Mouse (Mus musculus): Measurements from ENCODE around the gene Boc. TPM values are rescaled to one million over a fixed set of nuclear protein-coding genes. Genes with fewer than 3 reads are reported as not detected.

Boc gene
- polyA plus RNA-seq, 1 experiment from 2014 or later, result 67.7 TPM

- WGBS, result 92% methylated on average over 10 of the region's 10 CpGs
Measured at GRCm38 (mm10) chr16:44501783-44502182, 56.9 kb downstream of the Boc start.

DNA sequence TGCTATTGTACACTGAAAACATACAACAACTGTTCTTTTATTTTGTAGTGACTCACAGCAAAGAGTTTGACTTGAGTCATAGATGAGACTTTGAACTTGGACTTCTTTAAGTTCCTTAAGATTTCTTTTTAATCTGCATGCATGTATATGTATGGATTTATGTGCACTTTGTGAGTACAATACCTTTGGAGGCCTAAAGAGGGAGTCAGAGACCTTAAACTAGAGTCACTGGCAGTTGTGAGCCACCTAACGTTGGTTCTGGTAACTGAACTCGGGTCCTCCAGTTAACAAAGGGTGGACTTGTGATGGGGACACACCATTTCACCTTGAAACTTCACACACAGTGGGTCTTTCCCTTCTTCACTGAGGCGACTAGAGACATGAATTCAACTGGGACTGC, 60.2 kb downstream of the Boc start:
- Histone ChIP-seq H3K36me3 (peaks cover 90% of the 10 kb centered on the region), H3K9ac (replicated peaks) (no peak overlapping the region), H3K4me3 (no peak overlapping the region), H3K4me1 (peaks cover 21% of the 10 kb centered on the region), H3K4me2 (replicated peaks) (no peak overlapping the region), H3K27ac (replicated peaks) (no peak overlapping the region), H3K27me3 (no peaks in the 10 kb centered on the region), H3K9me3 (no peaks in the 10 kb centered on the region)
- no peak for ATAC-seq (ENCODE audit: low FRiP score, low read depth)
- 93% methylated on average over 3 of the region's 3 CpGs for WGBS

More at GRCm38 (mm10) chr16:44501783-44502182, 56.9 kb downstream of the Boc start:
- no peak overlapping the region for H3K4me2 ChIP-seq (replicated peaks)
- H3K4me1 ChIP-seq, result no peaks in the 10 kb centered on the region
- no peak overlapping the region for H3K4me3 ChIP-seq
- ATAC-seq (ENCODE audit: low FRiP score, low read depth), result no peak
- H3K27me3 ChIP-seq, result no peaks in the 10 kb centered on the region
- no peaks in the 10 kb centered on the region for H3K9me3 ChIP-seq
- H3K36me3 ChIP-seq, result peaks cover 96% of the 10 kb centered on the region
- 0 out of 2 replicates have a peak overlapping the region, but pooled peaks have one; percentile 20 for H3K27ac ChIP-seq (replicated peaks)
- H3K9ac ChIP-seq (replicated peaks), result no peak overlapping the region

- Histone ChIP-seq H3K27me3 (no peaks in the 10 kb centered on the region), H3K9me3 (no peaks in the 10 kb centered on the region), H3K4me1 (peaks cover 26% of the 10 kb centered on the region), H3K4me3 (no peak overlapping the region), H3K4me2 (replicated peaks) (no peak overlapping the region), H3K9ac (replicated peaks) (no peak overlapping the region), H3K27ac (replicated peaks) (no peak overlapping the region), H3K36me3 (peaks cover 92% of the 10 kb centered on the region)
- 89% methylated on average over 15 of the region's 15 CpGs for WGBS
- no peak for ATAC-seq (ENCODE audit: low FRiP score, low read depth)
Measured at GRCm38 (mm10) chr16:44496971-44497464, 61.7 kb downstream of the Boc start.

DNA sequence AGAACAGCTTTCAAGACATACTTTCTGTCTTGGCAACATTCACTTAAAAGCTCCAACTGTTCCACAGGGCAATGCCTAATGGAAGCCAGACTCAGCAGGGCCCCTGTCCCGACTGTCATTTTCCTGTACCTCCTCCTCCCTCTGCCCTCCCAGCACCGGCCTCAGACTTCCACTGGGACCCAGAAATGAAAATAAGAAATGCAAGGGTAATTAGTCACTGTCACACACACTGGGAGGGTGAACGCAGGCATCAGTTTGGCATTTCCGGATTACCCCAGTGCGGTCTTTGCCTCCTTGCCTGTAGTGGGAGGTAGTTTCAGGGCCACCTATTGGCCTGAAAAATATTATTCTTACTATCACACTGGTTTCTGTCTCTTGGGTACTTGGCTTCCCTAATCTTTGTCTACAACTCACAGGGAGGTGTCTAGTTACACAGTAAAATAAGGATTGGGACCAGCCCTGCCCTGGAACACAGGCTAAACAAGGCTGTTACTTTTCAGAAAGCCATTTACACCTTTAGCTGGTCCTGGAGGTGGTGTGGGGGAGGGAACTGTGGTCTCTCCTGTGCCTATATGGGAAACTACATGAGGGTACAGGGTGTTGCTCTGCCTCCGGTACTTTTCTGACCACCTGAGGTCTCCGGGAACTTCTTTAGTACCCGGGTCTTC, 64.1 kb downstream of the Boc start:
- no peaks in the 10 kb centered on the region for H3K27me3 ChIP-seq
- H3K4me2 ChIP-seq (replicated peaks), result no peak overlapping the region
- no peak overlapping the region for H3K4me3 ChIP-seq
- peak overlapping the region; percentile 46 for H3K27ac ChIP-seq (replicated peaks)
- peaks cover 92% of the 10 kb centered on the region for H3K36me3 ChIP-seq
- ATAC-seq (ENCODE audit: low FRiP score, low read depth), result no peak
- H3K9me3 ChIP-seq, result no peaks in the 10 kb centered on the region
- no peak overlapping the region for H3K9ac ChIP-seq (replicated peaks)
- H3K4me1 ChIP-seq, result peaks cover 26% of the 10 kb centered on the region
- 58% methylated on average over 8 of the region's 8 CpGs for WGBS

- peak overlapping the region; percentile 46 for H3K27ac ChIP-seq (replicated peaks)
- no peak for ATAC-seq (ENCODE audit: low FRiP score, low read depth)
- H3K4me3 ChIP-seq, result no peak overlapping the region
- H3K27me3 ChIP-seq, result no peaks in the 10 kb centered on the region
- H3K9ac ChIP-seq (replicated peaks), result no peak overlapping the region
- no peak overlapping the region for H3K4me2 ChIP-seq (replicated peaks)
- H3K9me3 ChIP-seq, result no peaks in the 10 kb centered on the region
- H3K4me1 ChIP-seq, result peaks cover 26% of the 10 kb centered on the region
- peaks cover 92% of the 10 kb centered on the region for H3K36me3 ChIP-seq
- whole genome bisulfite sequencing, result 20% methylated on average over 6 of the region's 6 CpGs
Measured at GRCm38 (mm10) chr16:44493868-44494267, 64.8 kb downstream of the Boc start.

GRCm38 (mm10) chr16:44492706-44493105, 66.0 kb downstream of the Boc start:
- H3K36me3 ChIP-seq, result peaks cover 91% of the 10 kb centered on the region
- H3K27ac ChIP-seq (replicated peaks), result no peak overlapping the region

GRCm38 (mm10) chr16:44492151-44492550, 66.5 kb downstream of the Boc start:
- H3K9me3 ChIP-seq, result no peaks in the 10 kb centered on the region
- WGBS, result 97% methylated on average over 6 of the region's 6 CpGs
- H3K9ac ChIP-seq (replicated peaks), result no peak overlapping the region
- peaks cover 91% of the 10 kb centered on the region for H3K36me3 ChIP-seq
- H3K27me3 ChIP-seq, result no peaks in the 10 kb centered on the region
- no peak overlapping the region for H3K4me2 ChIP-seq (replicated peaks)
- no peak overlapping the region for H3K27ac ChIP-seq (replicated peaks)
- ATAC-seq (ENCODE audit: low FRiP score, low read depth), result no peak
- H3K4me3 ChIP-seq, result no peak overlapping the region
- H3K4me1 ChIP-seq, result peaks cover 31% of the 10 kb centered on the region

More at GRCm38 (mm10) chr16:44492706-44493105, 66.0 kb downstream of the Boc start:
- Histone ChIP-seq H3K4me2 (replicated peaks) (no peak overlapping the region), H3K4me1 (peaks cover 26% of the 10 kb centered on the region), H3K4me3 (no peak overlapping the region), H3K9ac (replicated peaks) (no peak overlapping the region), H3K9me3 (no peaks in the 10 kb centered on the region), H3K27me3 (no peaks in the 10 kb centered on the region)
- 88% methylated on average over 9 of the region's 9 CpGs for WGBS
- ATAC-seq (ENCODE audit: low FRiP score, low read depth), result no peak

DNA sequence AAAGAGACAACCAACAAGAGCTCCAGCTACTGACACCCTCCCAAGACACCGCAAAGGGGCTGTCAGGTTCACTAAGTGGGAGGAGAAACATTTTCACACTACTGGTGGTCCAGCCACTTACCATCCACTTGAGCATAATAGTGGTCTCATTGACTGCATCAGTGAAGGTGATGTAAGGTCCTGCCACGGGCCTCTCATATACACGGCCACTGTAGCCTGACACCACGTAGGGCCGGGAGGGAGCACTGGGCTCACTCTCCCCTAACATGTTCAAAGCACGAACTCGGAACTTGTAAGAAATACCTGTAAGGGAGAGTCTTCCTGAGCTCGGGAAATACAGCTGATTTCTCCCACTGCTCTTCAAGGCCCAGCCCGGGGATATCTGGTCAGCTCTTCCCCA, 67.6 kb downstream of the Boc start:
- Histone ChIP-seq H3K4me3 (no peak overlapping the region), H3K9ac (replicated peaks) (no peak overlapping the region), H3K27ac (replicated peaks) (no peak overlapping the region), H3K27me3 (no peaks in the 10 kb centered on the region), H3K9me3 (no peaks in the 10 kb centered on the region), H3K4me1 (peaks cover 40% of the 10 kb centered on the region), H3K4me2 (replicated peaks) (no peak overlapping the region), H3K36me3 (peaks cover 91% of the 10 kb centered on the region)
- 89% methylated on average over 9 of the region's 9 CpGs for whole genome bisulfite sequencing
- ATAC-seq (ENCODE audit: low FRiP score, low read depth), result no peak

DNA sequence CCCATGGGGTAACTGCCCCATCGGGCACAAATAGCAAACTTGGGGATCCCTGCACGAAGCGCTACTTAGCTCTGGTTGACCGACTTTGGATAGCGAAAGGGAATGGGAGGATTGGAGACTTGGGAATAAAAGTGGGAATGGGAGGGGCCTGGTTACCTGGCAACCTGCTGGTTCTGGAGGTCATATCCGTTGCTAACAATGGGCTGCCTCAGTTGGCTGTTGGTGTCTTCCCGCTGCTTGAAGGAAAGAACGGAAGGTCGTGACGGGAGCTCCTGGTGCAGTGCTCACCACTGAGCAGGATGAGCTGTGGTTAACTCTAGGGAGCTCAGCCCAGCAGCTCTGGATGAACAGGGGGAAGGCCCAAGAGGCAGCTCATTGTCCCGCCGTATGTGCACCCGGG, 71.5 kb downstream of the Boc start:
- 71% methylated on average over 13 of the region's 13 CpGs for WGBS
- ATAC-seq (ENCODE audit: low FRiP score, low read depth), result no peak
- Histone ChIP-seq H3K4me1 (peaks cover 17% of the 10 kb centered on the region), H3K4me3 (no peak overlapping the region), H3K9ac (replicated peaks) (no peak overlapping the region), H3K9me3 (no peaks in the 10 kb centered on the region), H3K27ac (replicated peaks) (peak overlapping the region; percentile 58), H3K27me3 (no peaks in the 10 kb centered on the region), H3K4me2 (replicated peaks) (no peak overlapping the region), H3K36me3 (peaks cover 87% of the 10 kb centered on the region)

GRCm38 (mm10) chr16:44486612-44487011, 72.1 kb downstream of the Boc start:
- H3K27me3 ChIP-seq, result no peaks in the 10 kb centered on the region
- H3K27ac ChIP-seq (replicated peaks), result peak overlapping the region; percentile 58
- H3K36me3 ChIP-seq, result peaks cover 81% of the 10 kb centered on the region
- H3K4me3 ChIP-seq, result no peak overlapping the region
- no peak for ATAC-seq (ENCODE audit: low FRiP score, low read depth)
- WGBS, result 89% methylated on average over 9 of the region's 9 CpGs
- H3K9me3 ChIP-seq, result no peaks in the 10 kb centered on the region
- no peak overlapping the region for H3K4me2 ChIP-seq (replicated peaks)
- H3K9ac ChIP-seq (replicated peaks), result no peak overlapping the region
- peaks cover 19% of the 10 kb centered on the region for H3K4me1 ChIP-seq

- H3K36me3 ChIP-seq, result peaks cover 72% of the 10 kb centered on the region
- ATAC-seq (ENCODE audit: low FRiP score, low read depth), result no peak
Measured at GRCm38 (mm10) chr16:44485691-44486090, 73.0 kb downstream of the Boc start.

DNA sequence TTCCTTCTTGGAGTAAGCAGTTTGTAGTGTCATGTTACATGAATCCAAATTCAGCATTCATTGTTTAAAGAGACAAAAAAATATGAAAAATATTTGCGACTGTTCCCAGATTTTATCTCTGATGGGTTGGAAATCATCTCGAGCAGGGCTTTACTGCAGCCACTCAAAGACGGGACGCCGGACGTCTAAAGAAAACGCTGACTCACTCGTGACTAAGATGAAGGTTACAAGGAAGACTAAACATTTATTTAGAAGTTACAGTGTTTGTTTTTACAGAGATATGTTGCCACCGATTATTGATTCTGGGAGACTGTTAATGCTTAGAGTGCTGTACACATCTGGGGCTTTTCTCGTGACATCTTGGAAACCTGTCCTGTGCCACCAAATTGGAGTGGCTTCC, 73.9 kb downstream of the Boc start:
- no peak overlapping the region for H3K4me3 ChIP-seq
- 84% methylated on average over 10 of the region's 10 CpGs for WGBS

More at GRCm38 (mm10) chr16:44485691-44486090, 73.0 kb downstream of the Boc start:
- no peak overlapping the region for H3K9ac ChIP-seq (replicated peaks)
- H3K4me2 ChIP-seq (replicated peaks), result no peak overlapping the region
- no peaks in the 10 kb centered on the region for H3K27me3 ChIP-seq
- peak overlapping the region; percentile 58 for H3K27ac ChIP-seq (replicated peaks)
- peaks cover 19% of the 10 kb centered on the region for H3K4me1 ChIP-seq
- no peaks in the 10 kb centered on the region for H3K9me3 ChIP-seq
- no peak overlapping the region for H3K4me3 ChIP-seq
- WGBS, result 71% methylated on average over 8 of the region's 8 CpGs

More for the DNA sequence above, 73.9 kb downstream of the Boc start:
- Histone ChIP-seq H3K4me2 (replicated peaks) (no peak overlapping the region), H3K9ac (replicated peaks) (no peak overlapping the region), H3K36me3 (peaks cover 64% of the 10 kb centered on the region), H3K4me1 (peaks cover 19% of the 10 kb centered on the region), H3K9me3 (no peaks in the 10 kb centered on the region), H3K27ac (replicated peaks) (peak overlapping the region; percentile 42), H3K27me3 (no peaks in the 10 kb centered on the region)
- no peak for ATAC-seq (ENCODE audit: low FRiP score, low read depth)

Measured in midbrain, embryonic 12.5 days (tissue).